Mouse (Mus musculus) cerebellum, postnatal 14 days (tissue): ENCODE results near the gene Arvcf.

Source experiments
- DNase-seq, 2 experiments: peaks; one replicate each; pipeline ENCODE4 v3.0.0; 2021; ENCODE audit warnings: mixed read lengths in 2 of 2

The Arvcf gene

DNA sequence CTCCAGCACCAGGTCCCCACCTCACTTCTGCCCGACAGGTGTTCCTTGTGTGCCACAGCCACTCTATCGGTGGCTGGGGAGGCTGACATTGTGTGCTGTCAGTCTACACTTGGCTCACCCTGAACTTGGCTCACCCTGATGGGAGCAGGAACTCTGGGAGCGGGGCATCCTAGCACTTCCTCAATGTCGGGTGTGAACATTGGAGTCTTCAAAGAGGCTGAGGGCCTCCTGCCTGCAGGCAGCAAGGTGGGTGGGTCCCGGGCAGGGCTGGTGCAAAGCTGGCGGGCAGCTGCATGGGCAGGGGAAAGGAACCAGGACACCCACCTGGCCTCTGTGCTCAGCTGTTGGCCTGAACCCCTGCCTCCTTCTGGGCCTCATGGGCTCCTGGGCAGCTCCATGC lies 88.1 kb downstream of the Arvcf start:
- DNase-seq, result no peak

GRCm38 (mm10) chr16:18443385-18443841 lies 95.4 kb downstream of the Arvcf start:
- peak; percentile 99 to 100 for DNase-seq

DNA sequence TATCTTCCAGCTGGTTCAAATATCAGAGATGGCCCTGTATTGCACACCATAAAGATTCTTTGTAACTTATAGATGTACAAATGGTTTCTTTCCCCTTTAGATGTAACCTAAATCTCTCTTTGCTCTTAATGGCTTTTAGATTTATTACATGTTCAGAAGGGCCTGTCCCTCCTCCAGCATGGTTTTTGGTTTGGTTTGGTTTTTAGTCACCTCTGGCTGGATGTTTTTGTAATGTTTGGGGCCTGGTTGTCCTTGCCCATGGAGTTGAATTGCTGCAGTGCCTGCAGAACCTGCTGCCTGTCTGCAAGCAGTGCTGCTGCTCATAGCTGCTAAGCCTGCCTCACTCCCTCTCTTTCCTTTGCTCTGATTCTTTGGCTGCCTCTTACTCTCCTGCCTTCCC lies 99.3 kb downstream of the Arvcf start:
- no peak for DNase-seq

DNA sequence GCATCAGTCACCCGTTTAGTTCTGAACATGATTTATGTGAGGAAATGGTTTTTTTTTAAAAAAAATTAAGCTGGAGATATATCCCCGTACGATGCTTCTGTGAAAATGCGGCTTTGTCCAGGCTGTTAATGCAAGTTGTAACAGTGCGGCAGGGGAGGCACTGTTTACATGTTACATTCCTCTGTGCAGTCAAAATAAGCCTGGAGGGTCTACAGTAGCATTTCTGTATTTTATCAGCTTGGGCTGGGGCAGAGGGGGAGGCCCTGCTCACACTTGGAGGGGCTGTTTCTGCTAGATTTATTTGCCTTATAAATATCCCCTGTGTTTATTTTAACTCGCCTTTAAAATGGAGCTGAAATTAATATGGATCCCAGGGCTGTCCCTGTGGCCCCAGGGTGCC lies 100.1 kb downstream of the Arvcf start:
- DNase-seq, result no peak

DNA sequence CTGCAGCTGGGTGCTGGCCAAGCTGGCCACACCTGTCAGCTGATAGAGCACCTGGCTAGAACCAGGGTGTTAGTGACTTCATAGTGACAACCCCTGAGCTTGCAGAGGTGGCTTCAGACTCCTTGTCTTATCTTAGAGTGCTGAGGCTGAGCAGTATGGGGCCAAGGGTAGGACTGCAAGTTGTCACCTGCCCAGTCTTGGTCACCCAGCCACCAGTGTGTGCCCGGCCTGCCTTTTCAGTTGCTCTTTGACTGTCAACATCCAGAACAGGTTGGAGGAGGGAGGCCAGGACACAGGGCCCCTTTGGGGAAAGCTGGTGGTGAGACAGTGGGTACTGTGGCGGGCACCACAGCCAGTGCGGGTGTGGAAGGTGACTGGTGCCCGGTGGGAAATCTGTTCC lies 101.0 kb downstream of the Arvcf start:
- DNase-seq, result no peak

- DNase-seq, result peak; percentile 62 to 64
Observed at GRCm38 (mm10) chr16:18451486-18452181, 103.7 kb downstream of the Arvcf start.

GRCm38 (mm10) chr16:18452361-18452862 lies 104.4 kb downstream of the Arvcf start:
- DNase-seq, result no peak

DNA sequence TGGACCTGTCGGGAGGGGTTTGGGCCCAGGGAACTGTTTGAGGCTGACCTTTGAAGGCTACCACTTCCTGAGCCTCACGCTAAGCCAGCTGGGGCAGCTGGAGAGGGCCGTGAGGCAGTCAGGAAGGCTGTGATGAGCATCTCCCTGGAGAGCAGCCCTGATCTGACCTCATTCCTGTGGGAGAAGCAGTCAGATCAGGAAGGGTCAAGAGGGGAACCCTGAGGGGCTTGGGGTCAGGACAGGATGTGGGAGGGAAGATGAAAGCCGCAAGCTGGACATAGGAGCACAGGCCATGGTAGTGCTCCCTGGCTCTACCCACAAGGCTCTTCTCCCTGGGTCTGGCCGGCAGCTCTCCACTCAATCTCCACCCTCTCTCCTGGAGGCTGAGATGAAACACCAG lies 105.9 kb downstream of the Arvcf start:
- DNase-seq, result no peak

- DNase-seq, result no peak
Observed at GRCm38 (mm10) chr16:18455407-18455806, 107.4 kb downstream of the Arvcf start.
